Mouse (Mus musculus): Measurements from ENCODE around the gene Gpr84. TPM values are rescaled to one million over a fixed set of nuclear protein-coding genes. Genes with fewer than 3 reads are reported as not detected.

The Gpr84 gene
- 0.10 and 0.37 TPM in 2 replicates for polyA plus RNA-seq (2016; fragmentation: Nextera tagmentation; extraction: Ambion mirVana)

GRCm38 (mm10) chr15:103310365-103310910 lies at the start of gene Gpr84:
Gpr84 (minus strand) TSS chr15:103310612.
- no peak within 1 kb of the TSS for H3K4me3 ChIP-seq (replicated peaks)
- H3K36me3 ChIP-seq (replicated peaks): peaks cover 1% of the 10 kb centered on the region; the same call in 1 of the 2 replicates
- peaks cover 31% of the 10 kb centered on the region for H3K27me3 ChIP-seq
- H3K4me1 ChIP-seq: peaks cover 51% of the 10 kb centered on the region
- 84% methylated on average over 6 of the region's 6 CpGs for WGBS
- no peak for ATAC-seq (ENCODE audit: low FRiP score)
- no peak within 1 kb of the TSS for H3K9ac ChIP-seq
- H3K9me3 ChIP-seq: no peaks in the 10 kb centered on the region
- H3K4me2 ChIP-seq: no peak within 1 kb of the TSS
- H3K27ac ChIP-seq: no peak within 1 kb of the TSS

GRCm38 (mm10) chr15:103359869-103360602 lies 49.6 kb upstream of the Gpr84 start:
- Histone ChIP-seq H3K9me3 (no peaks in the 10 kb centered on the region), H3K4me1 (peaks cover 12% of the 10 kb centered on the region), H3K27me3 (peaks cover 5% of the 10 kb centered on the region; the same call in 1 of the 2 replicates), H3K4me2 (no peak overlapping the region), H3K36me3 (replicated peaks) (0 out of 2 replicates have a peak, but pooled peaks cover 11% of the 10 kb centered on the region), H3K9ac (no peak overlapping the region), H3K27ac (no peak overlapping the region), H3K4me3 (replicated peaks) (no peak overlapping the region)
- no peak for ATAC-seq (ENCODE audit: low FRiP score)
- WGBS: 89% methylated on average over 5 of the region's 5 CpGs

GRCm38 (mm10) chr15:103359122-103359510 lies 48.7 kb upstream of the Gpr84 start:
- Histone ChIP-seq H3K4me3 (replicated peaks) (no peak overlapping the region), H3K4me1 (peaks cover 5% of the 10 kb centered on the region), H3K9me3 (no peaks in the 10 kb centered on the region), H3K27ac (no peak overlapping the region), H3K36me3 (replicated peaks) (0 out of 2 replicates have a peak, but pooled peaks cover 11% of the 10 kb centered on the region), H3K27me3 (peaks cover under 1% of the 10 kb centered on the region; the same call in 1 of the 2 replicates), H3K9ac (no peak overlapping the region), H3K4me2 (no peak overlapping the region)
- 75% methylated on average over 1 of the region's 1 CpGs for WGBS
- no peak for ATAC-seq (ENCODE audit: low FRiP score)

- ATAC-seq (ENCODE audit: low FRiP score): peak; percentile 41; the same call in 1 of the 2 replicates
Measured at GRCm38 (mm10) chr15:103358278-103359121, 48.1 kb upstream of the Gpr84 start.

GRCm38 (mm10) chr15:103357817-103358216 lies 47.4 kb upstream of the Gpr84 start:
- Histone ChIP-seq H3K27me3 (no peaks in the 10 kb centered on the region), H3K9me3 (no peaks in the 10 kb centered on the region), H3K4me3 (replicated peaks) (no peak overlapping the region), H3K9ac (no peak overlapping the region), H3K27ac (no peak overlapping the region), H3K36me3 (replicated peaks) (0 out of 2 replicates have a peak, but pooled peaks cover 11% of the 10 kb centered on the region), H3K4me2 (no peak overlapping the region), H3K4me1 (peaks cover 5% of the 10 kb centered on the region)
- whole genome bisulfite sequencing: 80% methylated on average over 4 of the region's 4 CpGs
- no peak for ATAC-seq (ENCODE audit: low FRiP score)

More at GRCm38 (mm10) chr15:103358278-103359121, 48.1 kb upstream of the Gpr84 start:
- no peak overlapping the region for H3K27ac ChIP-seq
- no peaks in the 10 kb centered on the region for H3K9me3 ChIP-seq
- no peak overlapping the region for H3K4me3 ChIP-seq (replicated peaks)
- peaks cover 5% of the 10 kb centered on the region for H3K4me1 ChIP-seq
- H3K27me3 ChIP-seq: no peaks in the 10 kb centered on the region
- H3K4me2 ChIP-seq: no peak overlapping the region
- H3K9ac ChIP-seq: no peak overlapping the region
- 39% methylated on average over 4 of the region's 4 CpGs for WGBS
- 0 out of 2 replicates have a peak, but pooled peaks cover 11% of the 10 kb centered on the region for H3K36me3 ChIP-seq (replicated peaks)

- Histone ChIP-seq H3K4me3 (replicated peaks) (no peak overlapping the region), H3K4me1 (peaks cover 5% of the 10 kb centered on the region), H3K4me2 (no peak overlapping the region), H3K27ac (no peak overlapping the region), H3K36me3 (replicated peaks) (peaks cover 14% of the 10 kb centered on the region), H3K9me3 (no peaks in the 10 kb centered on the region), H3K9ac (no peak overlapping the region), H3K27me3 (no peaks in the 10 kb centered on the region)
- ATAC-seq (ENCODE audit: low FRiP score): no peak
- WGBS: 76% methylated on average over 4 of the region's 4 CpGs
Measured at GRCm38 (mm10) chr15:103356130-103356529, 45.7 kb upstream of the Gpr84 start.

GRCm38 (mm10) chr15:103355420-103355819 lies 45.0 kb upstream of the Gpr84 start:
- Histone ChIP-seq H3K27me3 (no peaks in the 10 kb centered on the region), H3K36me3 (replicated peaks) (peaks cover 21% of the 10 kb centered on the region), H3K9me3 (no peaks in the 10 kb centered on the region), H3K9ac (no peak overlapping the region), H3K4me3 (replicated peaks) (no peak overlapping the region), H3K27ac (no peak overlapping the region), H3K4me2 (no peak overlapping the region), H3K4me1 (peaks cover 5% of the 10 kb centered on the region)
- WGBS: 84% methylated on average over 4 of the region's 4 CpGs
- no peak for ATAC-seq (ENCODE audit: low FRiP score)

GRCm38 (mm10) chr15:103354690-103355089 lies 44.3 kb upstream of the Gpr84 start:
- no peak overlapping the region for H3K4me2 ChIP-seq
- H3K9me3 ChIP-seq: no peaks in the 10 kb centered on the region
- H3K27ac ChIP-seq: no peak overlapping the region
- peaks cover 27% of the 10 kb centered on the region for H3K36me3 ChIP-seq (replicated peaks)
- peaks cover 5% of the 10 kb centered on the region for H3K4me1 ChIP-seq
- no peak for ATAC-seq (ENCODE audit: low FRiP score)
- no peak overlapping the region for H3K4me3 ChIP-seq (replicated peaks)
- WGBS: 85% methylated on average over 2 of the region's 2 CpGs
- no peaks in the 10 kb centered on the region for H3K27me3 ChIP-seq
- no peak overlapping the region for H3K9ac ChIP-seq

- no peaks in the 10 kb centered on the region for H3K4me1 ChIP-seq
- H3K9ac ChIP-seq: no peak overlapping the region
- ATAC-seq (ENCODE audit: low FRiP score): 0 out of 2 replicates have a peak, but pooled peaks have one; percentile 14
- no peak overlapping the region for H3K4me2 ChIP-seq
- H3K4me3 ChIP-seq (replicated peaks): no peak overlapping the region
- no peaks in the 10 kb centered on the region for H3K27me3 ChIP-seq
- H3K36me3 ChIP-seq (replicated peaks): peaks cover 33% of the 10 kb centered on the region
- H3K9me3 ChIP-seq: no peaks in the 10 kb centered on the region
- no peak overlapping the region for H3K27ac ChIP-seq
- 92% methylated on average over 11 of the region's 11 CpGs for WGBS
Measured at GRCm38 (mm10) chr15:103353511-103354256, 43.3 kb upstream of the Gpr84 start.

- 42% methylated on average over 4 of the region's 4 CpGs for WGBS
- no peaks in the 10 kb centered on the region for H3K27me3 ChIP-seq
- peak; percentile 37; the same call in 1 of the 2 replicates for ATAC-seq (ENCODE audit: low FRiP score)
- H3K4me1 ChIP-seq: no peaks in the 10 kb centered on the region
- H3K4me3 ChIP-seq (replicated peaks): no peak overlapping the region
- H3K36me3 ChIP-seq (replicated peaks): peaks cover 33% of the 10 kb centered on the region
- no peak overlapping the region for H3K4me2 ChIP-seq
- no peaks in the 10 kb centered on the region for H3K9me3 ChIP-seq
- no peak overlapping the region for H3K27ac ChIP-seq
- H3K9ac ChIP-seq: no peak overlapping the region
Measured at GRCm38 (mm10) chr15:103352856-103353255, 42.4 kb upstream of the Gpr84 start.

- peak; percentile 9; the same call in 1 of the 2 replicates for ATAC-seq (ENCODE audit: low FRiP score)
- Histone ChIP-seq H3K27me3 (no peaks in the 10 kb centered on the region), H3K9me3 (no peaks in the 10 kb centered on the region), H3K4me1 (no peaks in the 10 kb centered on the region), H3K4me2 (no peak overlapping the region), H3K9ac (no peak overlapping the region), H3K27ac (no peak overlapping the region), H3K4me3 (replicated peaks) (no peak overlapping the region), H3K36me3 (replicated peaks) (peaks cover 33% of the 10 kb centered on the region)
- 9% methylated on average over 2 of the region's 2 CpGs for WGBS
Measured at GRCm38 (mm10) chr15:103347275-103347684, 36.9 kb upstream of the Gpr84 start.

All from forebrain, embryonic 12.5 days (tissue).